Mouse (Mus musculus) right cerebral cortex, adult 2 months (tissue): ENCODE results near the gene Dcaf11.
A peak's percentile ranks its signal among the peaks of the same experiment; 100 is the strongest.

Source experiments
- DNase-seq, 2 experiments: peaks; one replicate each; pipeline ENCODE4 v3.0.0; 2021 to 2022; ENCODE audit warnings: low spot score in 2 of 2

Dcaf11 gene

DNA sequence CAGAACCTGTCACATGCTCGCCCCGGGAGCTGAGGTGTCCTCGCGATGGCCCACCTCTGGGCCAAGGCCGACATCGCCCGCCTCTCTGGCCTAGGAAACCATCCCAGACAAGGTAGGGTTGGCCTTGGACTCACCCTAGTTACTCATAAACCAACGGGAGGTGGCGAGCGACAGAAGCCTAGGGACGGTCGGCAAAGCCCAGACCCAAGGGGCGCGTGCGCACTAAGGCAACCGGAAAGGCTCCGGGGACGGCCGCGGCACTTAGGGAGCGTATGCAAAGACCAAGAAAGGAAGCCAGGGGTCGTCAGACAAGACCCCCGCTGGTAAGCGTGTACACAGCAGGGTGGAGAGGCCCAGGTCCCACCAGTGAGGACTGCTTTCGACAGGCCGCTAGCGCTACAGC is at the start of gene Dcaf11:
TSS of gene Dcaf11 (plus strand) at position 208 of the 403 bp plus-strand sequence.
- peak; percentile 87 to 89 for DNase-seq

DNA sequence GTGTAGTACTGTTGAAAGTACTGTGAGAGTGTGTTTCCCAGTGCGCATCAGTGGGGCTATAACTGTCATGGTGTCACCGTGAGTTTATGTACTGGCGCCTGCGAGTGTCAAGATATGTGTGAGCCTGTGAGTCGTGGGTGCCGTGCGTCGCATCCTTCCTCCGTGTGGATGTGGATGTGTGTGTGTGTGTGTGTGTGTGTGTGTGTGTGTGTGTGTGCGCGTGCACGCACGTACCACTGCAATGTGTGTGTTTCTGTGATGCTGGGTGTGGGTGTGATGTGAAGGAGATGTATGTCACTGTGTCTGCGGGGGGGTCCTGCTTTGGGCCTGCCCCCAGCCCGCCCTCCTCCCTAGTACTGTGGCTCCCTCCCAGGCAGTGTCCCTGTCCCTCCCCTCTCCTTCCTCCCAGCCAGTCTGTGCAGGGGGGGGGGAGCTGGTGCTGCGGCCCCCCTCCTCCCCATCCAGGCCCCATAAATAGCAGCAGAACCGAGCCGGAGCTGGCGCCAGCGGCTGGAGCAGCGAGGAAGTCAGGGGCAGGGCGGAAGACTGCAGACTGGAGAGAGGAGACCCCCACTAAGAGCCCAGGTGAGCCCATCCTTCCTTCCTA is 49.6 kb upstream of the Dcaf11 start, which contains the start of gene Cpne6:
TSS of gene Cpne6 (plus strand) at position 321 of the 607 bp plus-strand sequence.
- DNase-seq, result peak; percentile 63 to 67

- DNase-seq, result peak; percentile 74 to 75
Observed at GRCm38 (mm10) chr14:55511037-55511436, 48.8 kb upstream of the Dcaf11 start.

- DNase-seq, result no peak
Observed at GRCm38 (mm10) chr14:55513927-55514326, 45.9 kb upstream of the Dcaf11 start.

- no peak for DNase-seq
Observed at GRCm38 (mm10) chr14:55515846-55516245, 44.0 kb upstream of the Dcaf11 start.

DNA sequence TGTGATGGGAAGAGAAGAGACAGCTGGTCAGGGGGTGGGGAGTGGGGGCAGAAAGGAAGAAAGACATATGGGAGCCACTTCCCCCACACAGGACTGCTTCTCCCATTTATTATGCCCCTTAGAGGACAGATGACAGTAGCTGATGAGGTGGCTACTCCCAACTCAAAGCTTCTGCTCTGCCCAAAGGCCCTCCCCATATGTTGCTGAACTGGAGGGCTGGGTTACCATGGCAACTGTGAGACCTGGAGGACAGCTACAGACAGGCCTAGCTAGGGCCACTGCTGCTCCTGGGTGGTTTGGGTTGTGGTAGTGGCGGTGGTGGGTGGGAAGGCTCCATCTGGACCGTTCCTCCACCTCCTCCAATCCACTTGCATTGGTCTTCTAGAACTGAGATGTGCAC is 40.9 kb upstream of the Dcaf11 start:
- DNase-seq, result peak; percentile 77 to 82

GRCm38 (mm10) chr14:55519604-55520003 is 40.2 kb upstream of the Dcaf11 start:
- no peak for DNase-seq

DNA sequence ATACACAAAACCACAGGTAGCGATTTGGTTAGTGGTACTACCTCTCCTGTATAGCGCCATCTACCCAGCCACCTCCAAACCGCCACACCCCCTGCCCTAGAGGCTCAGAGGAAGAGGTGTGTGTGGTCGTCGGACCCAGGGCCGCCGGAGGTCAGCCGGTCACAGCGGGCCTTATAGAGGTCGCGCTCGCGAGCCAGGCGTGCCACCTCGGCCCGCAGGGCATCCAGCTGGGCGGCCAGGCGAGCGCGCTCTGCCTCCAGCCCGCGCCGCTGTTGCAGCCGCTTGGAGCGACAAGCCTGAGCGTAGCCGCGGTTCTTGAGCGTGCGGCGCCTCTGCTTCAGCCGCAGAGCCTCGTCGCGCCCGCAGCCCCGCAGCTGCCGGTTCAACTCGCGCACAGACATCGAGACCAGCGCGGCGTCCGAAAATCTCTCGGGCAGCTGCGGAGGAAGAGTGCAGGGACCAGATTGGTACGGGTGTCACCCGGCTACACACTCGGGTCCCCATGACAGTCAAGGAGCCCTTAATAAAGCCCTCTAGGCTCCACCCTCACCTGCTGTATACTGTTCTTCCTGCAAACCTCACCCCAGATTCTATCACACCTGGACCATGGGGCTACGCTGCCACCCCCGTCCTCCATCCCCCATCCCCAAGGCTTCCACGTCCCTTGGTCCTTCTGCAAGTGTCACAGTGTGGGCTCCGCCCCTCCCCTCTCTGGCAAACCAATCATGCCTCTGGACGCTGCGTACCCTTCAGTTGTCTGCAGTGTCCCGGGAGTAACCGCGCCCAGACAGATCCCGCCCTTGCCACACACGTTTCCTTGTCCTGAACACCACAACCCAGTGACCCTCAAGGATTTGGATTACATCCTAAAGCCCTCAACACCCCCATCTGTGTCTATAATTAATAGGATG is 39.1 kb upstream of the Dcaf11 start:
- peak in 1 of 2 experiments; percentile 56 for DNase-seq

GRCm38 (mm10) chr14:55524062-55524461 is 35.7 kb upstream of the Dcaf11 start:
- DNase-seq, result no peak

GRCm38 (mm10) chr14:55524785-55525184 is 35.0 kb upstream of the Dcaf11 start, which contains the start of gene Nrl:
TSS of gene Nrl (minus strand) at chr14:55524981.
- DNase-seq, result no peak

DNA sequence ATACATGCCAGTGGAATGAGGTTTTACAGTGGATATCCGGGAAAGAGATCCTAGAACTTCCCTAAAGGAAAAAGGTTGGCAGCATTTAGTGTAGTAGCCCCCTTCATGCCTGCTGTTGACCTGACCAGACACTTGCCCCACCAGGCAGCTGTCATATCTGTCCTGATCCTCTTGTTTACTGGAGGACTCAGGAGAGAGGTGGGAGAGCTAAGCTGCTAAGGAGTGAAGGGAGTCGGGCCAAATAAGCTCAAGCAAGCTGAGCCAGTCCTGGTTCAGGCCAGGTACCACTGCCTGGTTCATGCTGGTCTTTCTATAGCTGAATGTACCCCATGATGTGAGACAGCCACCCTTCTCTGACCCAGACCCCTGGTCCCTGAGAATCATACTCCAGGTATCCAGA is 33.1 kb upstream of the Dcaf11 start:
- DNase-seq, result no peak

- no peak for DNase-seq
Observed at GRCm38 (mm10) chr14:55527940-55528339, 31.9 kb upstream of the Dcaf11 start.

- DNase-seq, result peak in 1 of 2 experiments; percentile 49
Observed at GRCm38 (mm10) chr14:55536116-55536745, 23.6 kb upstream of the Dcaf11 start.

GRCm38 (mm10) chr14:55540067-55540786 is 19.6 kb upstream of the Dcaf11 start, which contains the start of gene Pck2:
TSS of gene Pck2 (plus strand) at chr14:55540266.
- peak; percentile 71 to 81 for DNase-seq

GRCm38 (mm10) chr14:55540787-55541321 is 19.0 kb upstream of the Dcaf11 start:
- peak; percentile 76 to 86 for DNase-seq

DNA sequence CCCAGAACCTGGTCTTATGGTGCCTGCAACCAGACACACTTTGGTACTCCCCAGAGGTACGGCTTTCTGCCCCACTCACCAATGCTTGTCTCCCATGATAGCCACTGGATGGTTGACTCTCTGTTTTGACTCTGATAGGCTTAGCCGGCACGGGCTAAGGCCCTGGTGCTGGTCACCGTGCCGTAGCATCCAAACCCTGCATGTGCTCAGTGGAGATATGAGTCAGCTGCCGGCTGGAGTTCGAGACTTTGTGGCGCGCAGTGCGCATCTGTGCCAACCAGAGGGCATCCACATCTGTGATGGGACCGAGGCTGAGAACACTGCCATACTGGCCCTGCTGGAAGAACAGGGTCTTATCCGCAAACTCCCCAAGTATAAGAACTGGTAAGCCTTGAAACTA is 17.5 kb upstream of the Dcaf11 start:
- DNase-seq, result no peak

DNA sequence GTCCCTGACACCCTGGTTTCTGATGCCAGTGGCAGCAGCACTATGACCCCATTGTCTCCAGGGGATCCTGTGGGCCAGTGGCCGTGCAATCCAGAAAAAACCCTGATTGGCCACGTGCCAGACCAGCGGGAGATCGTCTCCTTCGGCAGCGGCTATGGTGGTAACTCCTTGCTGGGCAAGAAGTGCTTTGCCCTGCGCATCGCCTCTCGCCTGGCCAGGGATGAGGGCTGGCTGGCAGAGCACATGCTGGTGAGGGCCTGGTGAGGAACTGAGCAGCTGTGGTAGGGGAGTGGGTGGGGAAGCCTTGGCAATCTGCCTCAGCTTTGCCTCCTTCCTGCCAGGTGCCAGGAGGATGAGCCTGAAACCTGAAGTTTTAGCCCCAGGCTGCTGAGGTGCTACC is 15.5 kb upstream of the Dcaf11 start:
- no peak for DNase-seq

- no peak for DNase-seq
Observed at GRCm38 (mm10) chr14:55550191-55550590, 9.6 kb upstream of the Dcaf11 start.

GRCm38 (mm10) chr14:55551347-55551746 is 8.5 kb upstream of the Dcaf11 start:
- DNase-seq, result no peak

DNA sequence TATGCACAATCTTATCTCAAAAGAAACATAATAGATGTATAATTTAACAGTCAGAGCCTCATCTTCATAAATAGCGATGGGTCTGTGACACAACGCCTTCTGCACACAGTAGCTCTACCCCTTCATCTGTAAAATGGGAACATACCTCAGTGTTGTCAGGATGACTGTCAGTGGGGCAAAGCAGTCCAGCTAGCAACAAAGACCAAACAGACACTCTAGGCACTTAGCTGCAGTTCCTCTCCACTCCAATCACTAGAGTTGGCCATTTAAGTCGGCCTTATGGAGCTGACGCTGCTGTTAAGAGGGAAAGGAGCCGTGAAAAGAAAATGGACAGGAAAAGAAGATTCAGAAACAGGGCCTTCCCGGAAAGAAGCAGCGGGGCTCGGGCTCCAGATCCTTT is 8.0 kb upstream of the Dcaf11 start:
- no peak for DNase-seq

- no peak for DNase-seq
Observed at GRCm38 (mm10) chr14:55554635-55555034, 5.2 kb upstream of the Dcaf11 start.
